Mouse (Mus musculus): Measurements from ENCODE around the gene Comt. TPM values are rescaled to one million over a fixed set of nuclear protein-coding genes. Genes with fewer than 3 reads are reported as not detected.

Gene Comt
- polyA plus RNA-seq, 1 experiment from 2014 or later = 117 TPM

DNA sequence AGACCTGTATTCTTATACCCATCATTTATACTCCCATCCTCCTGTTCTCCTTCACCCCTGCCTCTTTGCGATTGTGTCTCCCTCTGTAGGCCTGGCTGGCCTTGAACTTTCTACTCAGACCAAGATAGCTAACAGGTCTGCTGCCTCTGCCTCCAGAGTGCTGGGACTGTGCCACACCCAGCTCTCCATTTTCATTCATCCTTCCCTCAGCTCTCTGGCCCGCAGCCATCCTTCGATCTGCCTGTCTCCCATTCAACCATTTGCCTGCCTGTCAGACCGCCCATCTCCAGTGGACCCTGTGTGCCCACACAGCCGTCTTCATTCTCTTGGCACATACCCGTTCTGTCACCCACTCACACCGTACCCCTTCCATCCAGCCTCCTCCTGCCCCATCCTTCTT, 42.4 kb downstream of the Comt start:
- no peak overlapping the region for H3K4me3 ChIP-seq (replicated peaks)
- H3K36me3 ChIP-seq = no peaks in the 10 kb centered on the region
- WGBS = 73% methylated on average over 7 of the region's 7 CpGs
- no peak overlapping the region for H3K9ac ChIP-seq (replicated peaks)
- H3K27ac ChIP-seq (replicated peaks) = no peak overlapping the region
- no peak for ATAC-seq (ENCODE audit: low FRiP score)
- H3K9me3 ChIP-seq (replicated peaks) = no peaks in the 10 kb centered on the region
- no peaks in the 10 kb centered on the region for H3K27me3 ChIP-seq (replicated peaks)
- H3K4me2 ChIP-seq = no peak overlapping the region
- peaks cover 81% of the 10 kb centered on the region for H3K4me1 ChIP-seq

DNA sequence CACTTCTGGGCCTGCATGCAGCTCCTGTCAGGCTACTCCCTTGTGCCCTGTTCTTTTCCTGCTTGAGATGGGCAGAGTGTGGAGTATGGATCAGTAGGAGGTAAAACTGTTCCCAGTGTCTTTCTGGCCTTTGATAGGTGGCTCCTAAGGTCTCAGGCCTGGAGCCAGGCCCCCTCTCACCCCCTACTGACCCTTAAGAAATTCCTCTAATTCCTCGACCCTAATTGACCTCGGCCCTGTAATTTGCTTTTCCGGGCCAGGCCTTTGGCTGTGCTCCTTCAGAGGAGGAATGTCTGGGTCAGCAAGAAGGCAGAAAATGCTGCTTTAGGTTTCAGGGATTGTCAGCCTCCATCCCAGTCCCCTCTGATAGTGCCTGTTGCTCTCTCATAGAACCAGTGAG, 42.9 kb downstream of the Comt start:
- H3K4me2 ChIP-seq = no peak overlapping the region
- no peak for ATAC-seq (ENCODE audit: low FRiP score)
- H3K36me3 ChIP-seq = no peaks in the 10 kb centered on the region
- peak overlapping the region; percentile 67; the same call in 1 of the 2 replicates for H3K27ac ChIP-seq (replicated peaks)
- no peak overlapping the region for H3K4me3 ChIP-seq (replicated peaks)
- H3K9ac ChIP-seq (replicated peaks) = no peak overlapping the region
- H3K9me3 ChIP-seq (replicated peaks) = no peaks in the 10 kb centered on the region
- H3K27me3 ChIP-seq (replicated peaks) = no peaks in the 10 kb centered on the region
- WGBS = 11% methylated on average over 3 of the region's 3 CpGs
- H3K4me1 ChIP-seq = peaks cover 80% of the 10 kb centered on the region

DNA sequence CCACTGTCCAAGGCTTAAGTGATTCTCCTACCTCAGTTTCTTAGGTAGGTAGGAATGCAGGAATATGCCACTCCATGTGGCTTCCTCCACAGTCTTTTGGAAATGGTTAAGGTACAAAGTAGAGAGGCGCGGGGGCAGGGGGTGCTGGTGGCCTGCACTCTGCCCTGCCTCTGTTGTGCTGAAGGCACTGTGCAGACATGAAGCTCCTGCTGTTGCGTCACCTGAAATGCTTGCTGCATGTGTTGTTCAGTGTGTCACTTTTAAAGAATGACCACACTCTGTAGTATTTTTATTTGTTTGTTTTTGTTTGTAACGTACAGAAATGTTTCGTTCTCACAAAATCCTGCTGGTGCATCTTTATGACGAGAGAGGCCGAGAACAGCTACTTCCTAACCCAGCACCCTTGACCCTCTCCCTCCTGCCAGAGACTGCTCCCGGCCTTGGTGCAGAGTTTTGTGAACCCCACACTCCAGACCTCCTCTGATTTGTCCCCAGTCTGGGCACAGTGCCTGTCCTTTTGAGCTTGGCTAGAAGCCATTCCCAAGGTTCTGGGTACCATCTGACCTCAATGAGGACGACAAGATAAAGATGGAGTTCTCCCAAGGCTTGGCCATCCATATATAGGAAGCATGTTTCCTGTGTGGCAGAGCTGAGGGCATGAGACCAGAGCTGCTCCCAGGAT, 43.5 kb downstream of the Comt start:
- no peak for ATAC-seq (ENCODE audit: low FRiP score)

DNA sequence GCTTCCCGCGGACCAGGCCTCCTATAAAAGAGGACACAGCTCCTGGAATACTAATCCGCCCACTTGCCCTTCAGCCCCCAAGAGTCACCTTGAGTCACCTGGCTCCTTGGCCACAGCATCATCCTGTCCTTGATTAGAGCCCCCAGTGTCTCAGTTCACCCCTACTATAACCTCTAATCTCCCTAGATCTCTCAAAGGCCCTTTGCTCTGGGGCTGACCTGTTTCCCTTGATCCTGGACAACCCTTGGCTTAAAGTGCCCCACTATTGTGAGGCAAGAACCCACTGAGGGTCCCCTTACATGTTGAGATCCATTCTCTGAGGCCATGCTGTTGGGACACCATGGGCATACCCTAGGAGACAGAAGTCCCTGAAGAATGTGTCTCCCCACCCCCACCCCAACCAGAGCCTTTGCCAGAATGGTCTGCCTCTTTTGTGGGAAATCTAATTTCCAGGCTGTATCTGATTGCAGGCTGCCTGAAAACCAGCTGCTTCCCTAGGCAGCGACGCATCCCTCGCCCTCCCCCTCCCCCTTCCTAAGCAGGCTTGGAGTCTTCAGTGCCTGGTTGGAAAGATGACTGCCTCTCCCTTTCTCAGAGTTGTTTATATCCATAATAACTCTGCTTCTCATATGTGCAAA, 44.9 kb downstream of the Comt start:
- Histone ChIP-seq H3K27me3 (replicated peaks) (no peaks in the 10 kb centered on the region), H3K4me2 (no peak overlapping the region), H3K9ac (replicated peaks) (no peak overlapping the region), H3K4me1 (peaks cover 65% of the 10 kb centered on the region), H3K4me3 (replicated peaks) (no peak overlapping the region), H3K36me3 (no peaks in the 10 kb centered on the region), H3K27ac (replicated peaks) (peak overlapping the region; percentile 76), H3K9me3 (replicated peaks) (no peaks in the 10 kb centered on the region)
- no peak for ATAC-seq (ENCODE audit: low FRiP score)
- WGBS = 47% methylated on average over 6 of the region's 6 CpGs

More for the DNA sequence above, 43.5 kb downstream of the Comt start:
- Histone ChIP-seq H3K9ac (replicated peaks) (no peak overlapping the region), H3K9me3 (replicated peaks) (no peaks in the 10 kb centered on the region), H3K27me3 (replicated peaks) (no peaks in the 10 kb centered on the region), H3K4me3 (replicated peaks) (no peak overlapping the region), H3K36me3 (no peaks in the 10 kb centered on the region), H3K4me1 (peaks cover 74% of the 10 kb centered on the region), H3K27ac (replicated peaks) (peak overlapping the region; percentile 67; the same call in 1 of the 2 replicates), H3K4me2 (no peak overlapping the region)
- 74% methylated on average over 9 of the region's 9 CpGs for WGBS

DNA sequence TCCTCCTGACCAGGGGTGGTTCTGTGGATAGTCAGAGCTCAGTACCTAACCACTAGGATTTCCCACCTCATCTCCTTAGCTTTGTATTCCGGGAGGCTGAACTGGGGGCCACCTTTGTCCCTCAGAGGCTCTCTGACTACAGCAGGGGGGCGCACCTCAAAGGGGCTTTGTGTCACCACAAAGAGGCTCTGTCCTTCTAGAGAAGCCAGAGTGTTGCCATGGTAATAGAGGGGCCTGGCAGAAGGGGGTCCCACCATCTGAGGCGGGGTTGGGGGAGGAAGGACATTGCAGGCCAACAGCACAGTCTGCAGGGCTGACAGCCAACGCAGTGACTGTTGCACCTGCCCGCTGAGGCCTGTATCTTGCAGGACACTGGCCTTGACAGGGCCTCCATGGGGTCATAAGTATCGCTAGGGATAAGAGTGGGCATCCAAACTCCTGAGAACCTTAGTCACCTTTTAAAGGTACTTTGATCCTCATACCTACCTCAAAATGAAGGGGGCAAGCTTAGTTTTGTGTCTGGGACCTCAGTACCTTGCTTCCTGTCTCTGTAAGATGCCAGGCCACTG, 46.1 kb downstream of the Comt start:
- Histone ChIP-seq H3K4me1 (peaks cover 58% of the 10 kb centered on the region), H3K4me3 (replicated peaks) (no peak overlapping the region), H3K9ac (replicated peaks) (no peak overlapping the region), H3K27ac (replicated peaks) (peak overlapping the region; percentile 76), H3K36me3 (no peaks in the 10 kb centered on the region), H3K4me2 (no peak overlapping the region), H3K27me3 (replicated peaks) (no peaks in the 10 kb centered on the region), H3K9me3 (replicated peaks) (no peaks in the 10 kb centered on the region)
- peak; percentile 67 for ATAC-seq (ENCODE audit: low FRiP score)
- 16% methylated on average over 6 of the region's 6 CpGs for WGBS

DNA sequence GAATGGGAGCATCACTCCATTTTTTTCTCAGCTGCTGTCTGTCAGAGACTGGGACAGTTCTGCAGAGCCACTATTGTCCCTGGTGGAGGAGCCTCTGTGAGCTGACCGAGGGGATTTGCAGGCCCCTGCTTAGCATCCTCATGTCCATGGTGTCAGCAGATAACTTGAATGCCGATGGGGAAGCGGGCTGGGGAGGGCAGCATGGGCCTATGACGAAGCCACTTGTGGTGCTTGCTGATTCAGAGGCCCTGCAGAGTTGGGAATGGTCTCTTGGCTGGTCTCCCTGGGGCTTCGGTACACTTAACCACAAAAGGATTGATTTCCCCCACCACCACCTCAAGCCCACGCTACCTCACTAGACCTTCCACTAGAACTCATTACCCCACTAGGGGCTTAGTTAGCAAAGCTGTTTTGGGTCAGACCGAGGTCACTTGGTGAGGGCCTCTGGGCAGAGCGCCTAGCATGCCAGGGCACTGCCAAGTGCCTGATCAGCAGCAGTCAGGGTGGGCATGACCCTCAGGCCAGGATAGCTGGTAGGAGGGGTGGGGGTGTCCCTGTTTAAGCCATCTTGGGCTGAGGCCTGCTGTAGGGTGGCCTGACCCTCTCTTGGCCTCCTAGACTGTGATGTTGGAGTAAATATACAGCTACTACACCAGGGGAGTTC, 47.2 kb downstream of the Comt start:
- Histone ChIP-seq H3K27ac (replicated peaks) (peak overlapping the region; percentile 76), H3K9ac (replicated peaks) (no peak overlapping the region), H3K36me3 (no peaks in the 10 kb centered on the region), H3K4me3 (replicated peaks) (no peak overlapping the region), H3K4me2 (no peak overlapping the region), H3K9me3 (replicated peaks) (no peaks in the 10 kb centered on the region), H3K4me1 (peaks cover 57% of the 10 kb centered on the region), H3K27me3 (replicated peaks) (no peaks in the 10 kb centered on the region)
- 55% methylated on average over 8 of the region's 8 CpGs for WGBS
- peak; percentile 29; the same call in 1 of the 2 replicates for ATAC-seq (ENCODE audit: low FRiP score)

DNA sequence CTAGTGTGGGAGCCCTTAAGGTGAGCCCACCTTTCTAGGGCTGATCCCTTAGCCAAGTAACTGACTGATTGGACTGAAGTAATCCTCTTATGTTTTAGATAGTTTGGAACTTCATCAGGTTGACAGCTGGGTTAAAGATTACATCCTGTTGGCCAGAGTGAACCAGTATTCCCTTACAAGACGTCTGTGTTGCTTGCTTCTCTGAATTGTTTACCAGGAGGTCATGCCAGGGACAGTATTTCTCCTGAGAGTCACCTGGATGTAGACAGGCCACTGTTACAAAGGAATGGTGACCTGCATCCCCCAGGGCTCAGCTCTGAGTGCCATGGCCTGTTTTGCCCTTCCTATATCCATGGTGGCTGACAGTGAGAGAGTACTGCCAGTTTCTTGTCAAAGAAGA, 48.2 kb downstream of the Comt start:
- Histone ChIP-seq H3K27me3 (replicated peaks) (no peaks in the 10 kb centered on the region), H3K9ac (replicated peaks) (no peak overlapping the region), H3K27ac (replicated peaks) (no peak overlapping the region), H3K9me3 (replicated peaks) (no peaks in the 10 kb centered on the region), H3K4me1 (peaks cover 48% of the 10 kb centered on the region), H3K36me3 (no peaks in the 10 kb centered on the region), H3K4me3 (replicated peaks) (no peak overlapping the region), H3K4me2 (no peak overlapping the region)
- no peak for ATAC-seq (ENCODE audit: low FRiP score)
- 41% methylated on average over 1 of the region's 1 CpGs for WGBS

DNA sequence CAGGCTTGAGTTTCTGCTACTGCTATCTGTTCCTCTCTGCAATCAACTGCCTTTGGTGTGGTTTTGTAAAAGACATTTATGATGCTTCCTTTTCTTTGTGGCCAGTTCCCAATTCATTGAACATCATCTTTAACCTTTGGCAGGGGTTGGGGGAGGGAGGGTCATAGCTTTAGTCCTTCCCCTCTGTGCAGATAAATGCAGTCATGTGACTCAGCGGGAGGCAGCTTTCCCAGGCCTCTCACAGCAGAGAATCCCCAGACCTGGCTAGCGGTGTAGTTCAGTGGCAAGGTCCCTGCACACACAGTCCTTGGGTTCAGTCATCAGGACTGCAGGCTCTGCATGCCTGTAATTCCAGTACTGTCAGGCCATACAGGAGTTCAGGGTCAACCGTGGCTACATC, 49.4 kb downstream of the Comt start:
- WGBS = 10% methylated on average over 3 of the region's 3 CpGs
- no peak overlapping the region for H3K9ac ChIP-seq (replicated peaks)
- ATAC-seq (ENCODE audit: low FRiP score) = no peak
- H3K36me3 ChIP-seq = no peaks in the 10 kb centered on the region
- H3K4me3 ChIP-seq (replicated peaks) = no peak overlapping the region
- H3K4me1 ChIP-seq = peaks cover 37% of the 10 kb centered on the region
- no peaks in the 10 kb centered on the region for H3K27me3 ChIP-seq (replicated peaks)
- no peak overlapping the region for H3K4me2 ChIP-seq
- H3K9me3 ChIP-seq (replicated peaks) = no peaks in the 10 kb centered on the region
- H3K27ac ChIP-seq (replicated peaks) = no peak overlapping the region

DNA sequence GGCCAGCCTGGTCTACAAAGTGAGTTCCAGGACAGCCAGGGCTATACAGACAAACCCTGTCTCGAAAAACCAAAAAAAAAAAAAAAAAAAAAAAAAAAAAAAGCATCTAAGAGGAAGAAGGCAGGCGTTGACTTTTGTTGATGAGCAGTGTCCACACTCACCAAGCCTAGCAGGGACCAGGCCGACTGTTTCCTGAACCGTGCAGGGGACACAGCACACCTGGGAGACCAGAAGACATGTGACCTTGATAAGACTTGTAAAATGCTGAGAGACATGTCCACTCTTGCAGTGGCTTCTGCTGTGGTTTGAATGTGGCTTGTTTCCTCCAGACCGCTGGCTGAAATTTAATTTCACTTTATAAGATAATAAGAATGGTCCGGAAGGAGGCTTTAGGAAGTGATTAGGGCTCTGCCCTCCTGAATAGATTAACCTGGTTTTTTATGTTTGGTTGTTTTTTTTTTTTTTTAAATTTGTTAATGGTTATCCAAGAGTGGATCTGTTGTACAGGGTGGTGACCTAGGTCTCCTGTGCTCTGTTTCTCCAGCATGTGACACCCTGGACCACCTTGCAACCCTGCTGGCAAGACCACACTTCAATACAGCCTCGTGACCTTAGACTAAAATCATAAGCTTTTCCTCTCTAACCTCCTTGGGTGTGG, 50.2 kb downstream of the Comt start:
- H3K27ac ChIP-seq (replicated peaks) = no peak overlapping the region
- no peak overlapping the region for H3K9ac ChIP-seq (replicated peaks)
- H3K9me3 ChIP-seq (replicated peaks) = no peaks in the 10 kb centered on the region
- peaks cover 29% of the 10 kb centered on the region for H3K4me1 ChIP-seq
- H3K27me3 ChIP-seq (replicated peaks) = no peaks in the 10 kb centered on the region
- no peak overlapping the region for H3K4me2 ChIP-seq
- ATAC-seq (ENCODE audit: low FRiP score) = no peak
- WGBS = 85% methylated on average over 7 of the region's 7 CpGs
- H3K36me3 ChIP-seq = no peaks in the 10 kb centered on the region
- no peak overlapping the region for H3K4me3 ChIP-seq (replicated peaks)

DNA sequence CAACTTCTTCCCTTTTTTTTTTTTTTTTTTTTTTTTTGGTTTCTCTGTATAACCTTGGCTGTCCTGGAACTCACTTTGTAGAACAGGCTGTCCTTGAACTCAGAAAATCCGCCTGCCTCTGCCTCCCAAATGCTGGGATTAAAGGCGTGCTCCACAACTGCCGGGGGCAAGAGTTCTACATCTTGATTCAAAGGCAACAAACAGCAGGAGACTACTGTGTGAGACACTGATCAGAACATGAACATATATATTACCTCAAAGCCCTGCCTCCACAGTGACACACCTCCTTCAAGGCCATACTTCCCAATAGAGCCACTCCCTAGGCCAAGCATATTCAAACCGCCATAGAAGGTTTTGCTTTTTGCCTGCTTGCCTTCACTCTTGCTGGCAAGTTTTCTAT, 53.0 kb downstream of the Comt start:
- Histone ChIP-seq H3K27me3 (replicated peaks) (no peaks in the 10 kb centered on the region), H3K4me2 (no peak overlapping the region), H3K4me3 (replicated peaks) (no peak overlapping the region), H3K4me1 (peaks cover 5% of the 10 kb centered on the region; the same call in 1 of the 2 replicates), H3K36me3 (no peaks in the 10 kb centered on the region; the same call in 1 of the 2 replicates), H3K9me3 (replicated peaks) (no peaks in the 10 kb centered on the region), H3K9ac (replicated peaks) (no peak overlapping the region), H3K27ac (replicated peaks) (no peak overlapping the region)
- 96% methylated on average over 4 of the region's 4 CpGs for WGBS
- ATAC-seq (ENCODE audit: low FRiP score) = no peak

DNA sequence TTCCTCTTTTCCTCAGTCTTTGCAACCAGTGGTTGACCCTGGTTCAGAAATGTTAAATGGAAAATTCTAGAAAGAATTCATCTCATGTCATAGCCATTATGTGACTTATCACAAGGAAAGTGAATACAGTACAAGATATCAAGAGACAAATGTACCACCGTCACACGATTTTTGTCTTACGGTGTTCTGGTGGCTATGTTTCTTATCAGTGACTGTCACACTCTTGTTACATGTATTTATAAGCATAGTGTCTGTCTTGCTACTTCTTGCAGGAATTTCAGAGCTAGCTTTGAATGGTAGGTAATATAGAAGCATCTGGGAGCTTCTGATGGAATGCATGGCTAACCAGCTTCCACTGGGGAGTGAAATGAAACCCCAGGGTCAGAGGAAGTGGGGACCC, 56.5 kb downstream of the Comt start:
- 95% methylated on average over 3 of the region's 3 CpGs for WGBS
- Histone ChIP-seq H3K4me2 (no peak overlapping the region), H3K9ac (replicated peaks) (no peak overlapping the region), H3K27ac (replicated peaks) (no peak overlapping the region), H3K27me3 (replicated peaks) (no peaks in the 10 kb centered on the region), H3K9me3 (replicated peaks) (no peaks in the 10 kb centered on the region), H3K4me1 (no peaks in the 10 kb centered on the region), H3K4me3 (replicated peaks) (no peak overlapping the region), H3K36me3 (peaks cover 4% of the 10 kb centered on the region; the same call in 1 of the 2 replicates)
- ATAC-seq (ENCODE audit: low FRiP score) = no peak

Data from neural tube, embryonic 15.5 days (tissue).